Mouse (Mus musculus): Measurements from ENCODE around the gene Cbr3.

GRCm38 (mm10) chr16:93679165-93679564 is 3.9 kb upstream of the Cbr3 start:
- TF ChIP-seq POLR2A (IDR thresholded peaks at IDR 0.05; ENCODE audit: borderline replicate concordance, extremely low read depth, low read depth, low read length) (no peak), CTCF (IDR thresholded peaks at IDR 0.05; ENCODE audit: insufficient read depth, low read length) (no peak)
